Mouse (Mus musculus) intestine, postnatal 0 days (tissue): Measurements from ENCODE around the gene Capzb. TPM values are rescaled to one million over a fixed set of nuclear protein-coding genes. Genes with fewer than 3 reads are reported as not detected.

Source experiments
- ATAC-seq: fragments of 200-750 bp; cut with Nextera tagmentation; 2 replicates; pipeline ENCODE4 v1.8.0; 2017; ENCODE audit warnings: mild to moderate bottlenecking, moderate TSS enrichment, moderate library complexity
- H3K27ac ChIP-seq: fragments of 300-500 bp; sonication (generic); 2 replicates; pipeline ENCODE4 v1.5.1; 2014; ENCODE audit warnings: mild to moderate bottlenecking, low read depth, low read length, moderate library complexity
- H3K27me3 ChIP-seq: fragments of 300-500 bp; sonication (generic); replicated peaks from 2 replicates; pipeline ENCODE4 v1.6.1; 2014; ENCODE audit warnings: low read length, mixed read lengths; ENCODE audit not compliant: control insufficient read depth, insufficient read depth
- H3K36me3 ChIP-seq: fragments of 300-500 bp; sonication (generic); 2 replicates; pipeline ENCODE4 v1.6.1; 2014; ENCODE audit warnings: mild to moderate bottlenecking, moderate library complexity; ENCODE audit not compliant: control insufficient read depth, insufficient read depth
- H3K4me1 ChIP-seq: fragments of 300-500 bp; sonication (generic); replicated peaks from 2 replicates; pipeline ENCODE4 v1.6.1; 2014; ENCODE audit warnings: antibody characterized with exemption, low read length, mixed read lengths; ENCODE audit not compliant: control insufficient read depth, insufficient read depth
- H3K4me2 ChIP-seq: fragments of 300-500 bp; sonication (generic); replicated peaks from 2 replicates; pipeline ENCODE4 v1.6.1; 2014; ENCODE audit warnings: low read depth, mild to moderate bottlenecking, moderate library complexity
- H3K4me3 ChIP-seq: fragments of 300-500 bp; sonication (generic); 2 replicates; pipeline ENCODE4 v1.5.1; 2014; ENCODE audit warnings: low read depth, low read length
- H3K9ac ChIP-seq: fragments of 300-500 bp; sonication (generic); 2 replicates; pipeline ENCODE4 v1.6.1; 2014; ENCODE audit warnings: mild to moderate bottlenecking, low read depth, low read length
- H3K9me3 ChIP-seq: fragments of 300-500 bp; sonication (generic); 2 replicates; pipeline ENCODE4 v1.6.1; 2016; ENCODE audit warnings: mixed run types; ENCODE audit not compliant: control insufficient read depth
- CTCF ChIP-seq: sonication (generic); IDR thresholded peaks from 2 replicates; pipeline ENCODE4 v1.5.1; 2016; ENCODE audit warnings: low read depth, mild to moderate bottlenecking, control low read depth, antibody characterized with exemption, moderate library complexity
- WGBS: fragments of 180-500 bp; shearing (Covaris S2); extraction: QIAGEN DNeasy Blood & Tissue Kit; methylation state at CpG from one replicate; pipeline ENCODE4 v1.1.7; 2014; 5-methylcytosine and 5-hydroxymethylcytosine counted together
- polyA plus RNA-seq: library from polyadenylated mRNA; unstranded; fragments of >200 nt; fragmentation: Nextera tagmentation; extraction: Ambion mirVana; gene quantifications from 2 replicates; pipeline ENCODE4 v1.2.1, GENCODE M21; 2015

Gene Capzb
- polyA plus RNA-seq, 1 experiment from 2014 or later, result 299 TPM

- H3K9ac ChIP-seq, result no peak overlapping the region
- peaks cover 16% of the 10 kb centered on the region; the same call in 1 of the 2 replicates for H3K36me3 ChIP-seq
- no peak for ATAC-seq
- H3K4me1 ChIP-seq, result peaks cover 5% of the 10 kb centered on the region; the same call in 1 of the 2 replicates
- H3K27ac ChIP-seq, result no peak overlapping the region
- H3K4me2 ChIP-seq, result no peak overlapping the region
- no peak overlapping the region for H3K4me3 ChIP-seq
- no peak for TF ChIP-seq CTCF
- H3K9me3 ChIP-seq, result no peaks in the 10 kb centered on the region
- WGBS, result 77% methylated on average over 5 of the region's 5 CpGs
- no peaks in the 10 kb centered on the region for H3K27me3 ChIP-seq
These were observed 36.6 kb downstream of the Capzb start for GRCm38 (mm10) chr4:139229271-139229670.

GRCm38 (mm10) chr4:139230376-139231120 lies 37.8 kb downstream of the Capzb start:
- peaks cover 5% of the 10 kb centered on the region; the same call in 1 of the 2 replicates for H3K4me1 ChIP-seq
- no peaks in the 10 kb centered on the region for H3K9me3 ChIP-seq
- no peak for ATAC-seq
- no peak overlapping the region for H3K4me3 ChIP-seq
- WGBS, result 52% methylated on average over 11 of the region's 11 CpGs
- H3K36me3 ChIP-seq, result peaks cover 16% of the 10 kb centered on the region; the same call in 1 of the 2 replicates
- no peaks in the 10 kb centered on the region for H3K27me3 ChIP-seq
- no peak overlapping the region for H3K9ac ChIP-seq
- no peak for TF ChIP-seq CTCF
- no peak overlapping the region for H3K4me2 ChIP-seq
- H3K27ac ChIP-seq, result peak overlapping the region; percentile 21; the same call in 1 of the 2 replicates

DNA sequence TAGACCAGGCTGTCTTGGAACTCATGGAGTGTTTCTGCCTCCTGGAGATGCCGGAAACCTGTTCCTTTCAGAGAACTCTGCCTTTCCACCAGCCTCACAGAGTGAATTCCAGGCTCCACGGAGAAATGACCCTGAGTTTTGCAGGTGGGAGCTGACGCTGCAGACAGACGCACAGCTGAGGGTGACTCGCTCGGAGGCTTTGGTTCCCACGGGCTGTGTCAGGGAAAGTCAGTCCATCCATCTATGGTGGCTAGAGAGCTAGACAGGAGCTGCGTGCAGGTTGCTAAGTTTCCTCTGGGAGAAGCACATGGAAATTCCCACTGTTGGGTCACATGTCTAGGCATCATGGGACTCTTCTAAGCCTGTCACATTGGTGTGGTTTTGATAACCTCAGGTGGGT lies 38.5 kb downstream of the Capzb start:
- no peak for TF ChIP-seq CTCF
- Histone ChIP-seq H3K27ac (peak overlapping the region; percentile 15; the same call in 1 of the 2 replicates), H3K4me3 (no peak overlapping the region), H3K9me3 (no peaks in the 10 kb centered on the region), H3K36me3 (peaks cover 14% of the 10 kb centered on the region; the same call in 1 of the 2 replicates), H3K9ac (no peak overlapping the region), H3K4me2 (no peak overlapping the region), H3K4me1 (peaks cover 5% of the 10 kb centered on the region; the same call in 1 of the 2 replicates), H3K27me3 (no peaks in the 10 kb centered on the region)
- no peak for ATAC-seq
- 68% methylated on average over 8 of the region's 8 CpGs for WGBS

GRCm38 (mm10) chr4:139232479-139233145 lies 39.9 kb downstream of the Capzb start:
- Histone ChIP-seq H3K9me3 (no peaks in the 10 kb centered on the region), H3K4me2 (no peak overlapping the region), H3K36me3 (peaks cover 14% of the 10 kb centered on the region; the same call in 1 of the 2 replicates), H3K27me3 (no peaks in the 10 kb centered on the region), H3K4me3 (no peak overlapping the region), H3K4me1 (peaks cover 5% of the 10 kb centered on the region; the same call in 1 of the 2 replicates), H3K9ac (no peak overlapping the region), H3K27ac (no peak overlapping the region; the same call in 1 of the 2 replicates)
- ATAC-seq, result peak; percentile 37
- WGBS, result 56% methylated on average over 6 of the region's 6 CpGs
- TF ChIP-seq CTCF, result peak; percentile 86

DNA sequence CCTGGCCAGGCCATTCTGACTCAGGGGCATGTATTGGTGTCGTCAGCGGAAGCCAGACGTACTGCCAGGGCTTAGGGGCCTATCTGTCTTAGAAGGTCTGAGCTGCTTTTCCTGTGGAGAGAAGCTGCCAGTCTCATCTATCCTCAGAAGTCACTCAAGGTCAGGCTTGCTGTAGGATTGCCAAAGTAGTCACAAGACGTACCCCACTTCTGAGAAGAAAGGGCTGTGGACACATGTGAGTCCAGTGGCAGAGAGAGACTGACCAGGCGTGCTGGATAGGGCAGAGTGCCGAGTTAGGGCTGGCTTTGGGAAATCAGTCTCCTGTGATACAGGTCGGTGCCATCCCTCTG lies 40.4 kb downstream of the Capzb start:
- H3K4me1 ChIP-seq, result peaks cover 5% of the 10 kb centered on the region; the same call in 1 of the 2 replicates
- TF ChIP-seq CTCF, result no peak
- no peaks in the 10 kb centered on the region for H3K27me3 ChIP-seq
- peak; percentile 12; the same call in 1 of the 2 replicates for ATAC-seq
- no peak overlapping the region for H3K4me2 ChIP-seq
- WGBS, result 82% methylated on average over 7 of the region's 7 CpGs
- H3K27ac ChIP-seq, result no peak overlapping the region
- H3K36me3 ChIP-seq, result peaks cover 14% of the 10 kb centered on the region; the same call in 1 of the 2 replicates
- H3K4me3 ChIP-seq, result no peak overlapping the region
- no peaks in the 10 kb centered on the region for H3K9me3 ChIP-seq
- H3K9ac ChIP-seq, result no peak overlapping the region

GRCm38 (mm10) chr4:139233755-139234254 lies 41.1 kb downstream of the Capzb start:
- H3K9me3 ChIP-seq, result no peaks in the 10 kb centered on the region
- WGBS, result 33% methylated on average over 4 of the region's 4 CpGs
- no peak overlapping the region for H3K4me3 ChIP-seq
- peaks cover 14% of the 10 kb centered on the region; the same call in 1 of the 2 replicates for H3K36me3 ChIP-seq
- H3K27me3 ChIP-seq, result no peaks in the 10 kb centered on the region
- TF ChIP-seq CTCF, result no peak
- ATAC-seq, result no peak
- H3K27ac ChIP-seq, result no peak overlapping the region; the same call in 1 of the 2 replicates
- peaks cover 5% of the 10 kb centered on the region; the same call in 1 of the 2 replicates for H3K4me1 ChIP-seq
- H3K9ac ChIP-seq, result no peak overlapping the region
- H3K4me2 ChIP-seq, result no peak overlapping the region
